Comparison of ENCODE assay signal across 22 mouse cellular contexts in the genomic region with DNA sequence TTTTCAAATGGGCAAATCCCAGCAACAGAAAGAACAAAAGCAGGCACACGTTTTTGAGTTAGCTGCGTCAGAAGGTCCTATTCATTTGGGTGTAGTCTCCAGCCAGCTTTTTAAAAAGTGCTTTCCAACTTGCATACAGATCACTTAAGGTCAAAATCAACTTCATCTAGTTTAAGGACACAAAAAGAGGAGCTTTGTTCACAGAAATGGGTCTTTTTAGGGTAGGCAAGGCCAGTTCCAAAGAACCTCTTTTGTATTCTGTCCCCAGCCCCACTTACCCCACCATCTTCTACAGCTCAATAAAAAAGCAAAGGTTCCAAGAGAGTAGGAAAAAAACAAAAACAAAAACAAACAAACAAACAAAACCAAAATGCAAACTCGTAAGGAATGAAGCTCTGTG. TPM values are rescaled to one million over a fixed set of nuclear protein-coding genes. Genes with fewer than 3 reads are reported as not detected.
DNase-seq lines count a peak whose midpoint lies in the region; ATAC-seq and TF ChIP-seq lines count a peak whose summit lies in the region.
"Had no signal": no experiment of that assay in that cellular context is flagged by ENCODE, and none has a peak within 500 bp of the region (broad histone marks: within the 10 kb centered on the region; RNA-seq: fewer than 3 reads in every experiment).

No protein-coding gene starts in this region.

- TF ChIP-seq CTCF in cerebellum, adult 2 months (IDR thresholded peaks at IDR 0.05; ENCODE audit: borderline replicate concordance, insufficient read depth, low read depth, low read length) = no peak

- H3K4me2 ChIP-seq in hindbrain, embryonic 16.5 days (ENCODE audit: low read length) = no peak overlapping the region
- H3K4me2 ChIP-seq in hindbrain, embryonic 14.5 days (replicated peaks) = no peak overlapping the region
- H3K4me2 ChIP-seq in neural tube, embryonic 15.5 days = no peak overlapping the region
- H3K4me2 ChIP-seq: forebrain, embryonic 13.5 days; heart, embryonic 12.5 days; hindbrain, embryonic 12.5 days had no signal

- DNase-seq in cerebellum, adult 2 months = peak in 1 of 2 experiments; percentile 37
- DNase-seq in cerebellum, postnatal 36 days = no peak
- no peak for DNase-seq in hindbrain, embryonic 14.5 days (ENCODE audit: low spot score)
- peak; percentile 41 for DNase-seq in left cerebral cortex, adult 11 months (ENCODE audit: low spot score)
- DNase-seq in left cerebral cortex, postnatal 4 days = no peak
- no peak for DNase-seq in neural tube, embryonic 10.5 days (ENCODE audit: extremely low spot score, low spot score)
- DNase-seq: adrenal gland, adult 8-10 months; adrenal gland, postnatal 36 days; B cell, adult 2 months; cerebellum, adult 11 months; cerebellum, adult 9-10 months; cerebellum, postnatal 25 days; gastrocnemius, postnatal 14 days had no signal

- peaks cover 36% of the 10 kb centered on the region for H3K36me3 ChIP-seq in hindbrain, embryonic 16.5 days (ENCODE audit: control insufficient read depth, insufficient read depth, low read length)
- peaks cover 99% of the 10 kb centered on the region for H3K36me3 ChIP-seq in hindbrain, embryonic 14.5 days (replicated peaks; ENCODE audit: control insufficient read depth, insufficient read depth)
- peaks cover 92% of the 10 kb centered on the region for H3K36me3 ChIP-seq in neural tube, embryonic 15.5 days

- TF ChIP-seq POLR2A in cerebellum, adult 2 months (IDR thresholded peaks at IDR 0.05; ENCODE audit: borderline replicate concordance, insufficient read depth, low read length) = no peak

- no peak overlapping the region for H3K4me3 ChIP-seq in cerebellum, adult 2 months (replicated peaks; ENCODE audit: insufficient read depth, low read depth, low read length)
- H3K4me3 ChIP-seq in hindbrain, embryonic 16.5 days (ENCODE audit: low read length) = no peak overlapping the region
- no peak overlapping the region for H3K4me3 ChIP-seq in hindbrain, embryonic 14.5 days (replicated peaks; ENCODE audit: low read length)
- H3K4me3 ChIP-seq in neural tube, embryonic 15.5 days (replicated peaks) = no peak overlapping the region
- H3K4me3 ChIP-seq: embryonic facial prominence, embryonic 10.5 days; forebrain, embryonic 13.5 days; heart, embryonic 12.5 days; hindbrain, embryonic 12.5 days had no signal

- H3K4me1 ChIP-seq in cerebellum, adult 2 months (ENCODE audit: control insufficient read depth, insufficient read depth, low read length) = 0 out of 2 replicates have a peak, but pooled peaks cover 4% of the 10 kb centered on the region
- no peaks in the 10 kb centered on the region; the same call in 1 of the 2 replicates for H3K4me1 ChIP-seq in hindbrain, embryonic 16.5 days (ENCODE audit: control insufficient read depth, insufficient read depth, low read depth, low read length)
- no peaks in the 10 kb centered on the region for H3K4me1 ChIP-seq in hindbrain, embryonic 14.5 days (replicated peaks; ENCODE audit: control insufficient read depth, insufficient read depth, low read length)
- H3K4me1 ChIP-seq in neural tube, embryonic 15.5 days = no peaks in the 10 kb centered on the region
- H3K4me1 ChIP-seq: embryonic facial prominence, embryonic 10.5 days; forebrain, embryonic 13.5 days; heart, embryonic 12.5 days; hindbrain, embryonic 12.5 days had no signal

- no peaks in the 10 kb centered on the region for H3K27me3 ChIP-seq in cerebellum, adult 2 months (ENCODE audit: control insufficient read depth, insufficient read depth, low read length)
- no peaks in the 10 kb centered on the region for H3K27me3 ChIP-seq in hindbrain, embryonic 16.5 days (replicated peaks; ENCODE audit: control insufficient read depth, insufficient read depth, low read length)
- H3K27me3 ChIP-seq in hindbrain, embryonic 14.5 days (ENCODE audit: control insufficient read depth, insufficient read depth, low read length) = no peaks in the 10 kb centered on the region
- H3K27me3 ChIP-seq in neural tube, embryonic 15.5 days (replicated peaks) = no peaks in the 10 kb centered on the region
- H3K27me3 ChIP-seq: forebrain, embryonic 13.5 days; heart, embryonic 12.5 days; hindbrain, embryonic 12.5 days had no signal

- peak overlapping the region; percentile 4; the same call in 1 of the 2 replicates for H3K27ac ChIP-seq in cerebellum, adult 2 months (ENCODE audit: insufficient read depth, low read length)
- peak overlapping the region; percentile 61; the same call in 1 of the 2 replicates for H3K27ac ChIP-seq in hindbrain, embryonic 16.5 days (ENCODE audit: low read depth, low read length)
- H3K27ac ChIP-seq in hindbrain, embryonic 14.5 days = no peak overlapping the region
- H3K27ac ChIP-seq in neural tube, embryonic 15.5 days (replicated peaks) = peak overlapping the region; percentile 58
- H3K27ac ChIP-seq: embryonic facial prominence, embryonic 10.5 days; forebrain, embryonic 13.5 days; hindbrain, embryonic 12.5 days had no signal

- WGBS in cerebellum, adult 2 months = 75% methylated on average over 3 of the region's 3 CpGs
- WGBS in hindbrain, embryonic 16.5 days = 71% methylated on average over 3 of the region's 3 CpGs
- 71% methylated on average over 3 of the region's 3 CpGs for WGBS in hindbrain, embryonic 14.5 days
- 70% methylated on average over 3 of the region's 3 CpGs for WGBS in neural tube, embryonic 15.5 days

- intact Hi-C loops in left cerebral cortex, postnatal 4 days (cut with DNase I) = no loop called here

- H3K9me3 ChIP-seq in hindbrain, embryonic 16.5 days (ENCODE audit: control insufficient read depth, low read length) = no peaks in the 10 kb centered on the region
- no peaks in the 10 kb centered on the region for H3K9me3 ChIP-seq in hindbrain, embryonic 14.5 days (ENCODE audit: control insufficient read depth, low read length)
- no peaks in the 10 kb centered on the region for H3K9me3 ChIP-seq in neural tube, embryonic 15.5 days (replicated peaks)
- H3K9me3 ChIP-seq: embryonic facial prominence, embryonic 10.5 days; forebrain, embryonic 13.5 days; G1E; heart, embryonic 12.5 days; hindbrain, embryonic 12.5 days had no signal

- H3K9ac ChIP-seq in hindbrain, embryonic 16.5 days (ENCODE audit: low read depth, low read length) = no peak overlapping the region
- H3K9ac ChIP-seq in hindbrain, embryonic 14.5 days = no peak overlapping the region
- no peak overlapping the region for H3K9ac ChIP-seq in neural tube, embryonic 15.5 days (replicated peaks)
- H3K9ac ChIP-seq: forebrain, embryonic 13.5 days; heart, embryonic 12.5 days; hindbrain, embryonic 12.5 days had no signal

- ATAC-seq in hindbrain, embryonic 16.5 days = peak; percentile 76
- ATAC-seq in hindbrain, embryonic 14.5 days (ENCODE audit: low FRiP score) = no peak
- no peak for ATAC-seq in neural tube, embryonic 15.5 days (ENCODE audit: low FRiP score)
- ATAC-seq: CD4-positive, CD25-positive, alpha-beta regulatory T cell, adult 4 months; forebrain, embryonic 13.5 days; inflammation-experienced regulatory T-cells, adult 6 months had no signal

RNA-seq across cellular contexts. Expression of a gene that starts 30.8 kb away (rescaled TPM):
- polyA plus RNA-seq in cerebellum, adult 2 months (2012; rRNA removed) = 83.6 and 88.3 TPM in 2 replicates
- 61.0 and 64.4 TPM in 2 replicates for polyA plus RNA-seq in hindbrain, embryonic 16.5 days (2015; fragmentation: Nextera tagmentation; extraction: Ambion mirVana)
- 66.2 and 66.8 TPM in 2 replicates for polyA plus RNA-seq in hindbrain, embryonic 14.5 days (2014; fragmentation: Nextera tagmentation; extraction: Ambion mirVana)
- 10 to 100 TPM; 28.3 to 35.0 TPM for total RNA-seq in left cerebral cortex, postnatal 4 days (2021)
- polyA plus RNA-seq in neural tube, embryonic 15.5 days (2015; fragmentation: Nextera tagmentation; extraction: Ambion mirVana) = 61.9 and 62.5 TPM in 2 replicates

RNA-seq across cellular contexts. Expression of a gene that starts 32.3 kb away (rescaled TPM):
- 24.3 and 30.9 TPM in 2 replicates for polyA plus RNA-seq in cerebellum, adult 2 months (2012; rRNA removed)
- polyA plus RNA-seq in hindbrain, embryonic 16.5 days (2015; fragmentation: Nextera tagmentation; extraction: Ambion mirVana) = 130 and 139 TPM in 2 replicates
- 98.1 and 125 TPM in 2 replicates for polyA plus RNA-seq in hindbrain, embryonic 14.5 days (2014; fragmentation: Nextera tagmentation; extraction: Ambion mirVana)
- 10 to 100 TPM; 45.6 to 51.6 TPM for total RNA-seq in left cerebral cortex, postnatal 4 days (2021)
- 98.5 and 116 TPM in 2 replicates for polyA plus RNA-seq in neural tube, embryonic 15.5 days (2015; fragmentation: Nextera tagmentation; extraction: Ambion mirVana)
- total RNA-seq: G1E; gastrocnemius, postnatal 14 days had no signal
- polyA plus RNA-seq: G1E had no signal

RNA-seq across cellular contexts. Expression of a gene that starts 41.1 kb away (rescaled TPM):
- polyA plus RNA-seq in cerebellum, adult 2 months (2012; rRNA removed) = 14.7 and 16.8 TPM in 2 replicates
- polyA plus RNA-seq in hindbrain, embryonic 16.5 days (2015; fragmentation: Nextera tagmentation; extraction: Ambion mirVana) = 17.3 and 18.9 TPM in 2 replicates
- polyA plus RNA-seq in hindbrain, embryonic 14.5 days (2014; fragmentation: Nextera tagmentation; extraction: Ambion mirVana) = 22.9 and 23.6 TPM in 2 replicates
- total RNA-seq in left cerebral cortex, postnatal 4 days (2021) = 10 to 100 TPM; 20.2 to 20.6 TPM
- polyA plus RNA-seq in neural tube, embryonic 15.5 days (2015; fragmentation: Nextera tagmentation; extraction: Ambion mirVana) = 16.8 and 22.5 TPM in 2 replicates

RNA-seq across cellular contexts. Expression of a gene that starts 42.3 kb away (rescaled TPM):
- 471 and 489 TPM in 2 replicates for polyA plus RNA-seq in cerebellum, adult 2 months (2012; rRNA removed)
- 99.4 and 106 TPM in 2 replicates for polyA plus RNA-seq in hindbrain, embryonic 16.5 days (2015; fragmentation: Nextera tagmentation; extraction: Ambion mirVana)
- 77.6 and 83.0 TPM in 2 replicates for polyA plus RNA-seq in hindbrain, embryonic 14.5 days (2014; fragmentation: Nextera tagmentation; extraction: Ambion mirVana)
- total RNA-seq in left cerebral cortex, postnatal 4 days (2021) = 100 to 1,000 TPM; 156 to 177 TPM
- polyA plus RNA-seq in neural tube, embryonic 15.5 days (2015; fragmentation: Nextera tagmentation; extraction: Ambion mirVana) = 85.6 and 94.3 TPM in 2 replicates
